Mouse (Mus musculus): ENCODE measurements around the gene Ntn1.

DNA sequence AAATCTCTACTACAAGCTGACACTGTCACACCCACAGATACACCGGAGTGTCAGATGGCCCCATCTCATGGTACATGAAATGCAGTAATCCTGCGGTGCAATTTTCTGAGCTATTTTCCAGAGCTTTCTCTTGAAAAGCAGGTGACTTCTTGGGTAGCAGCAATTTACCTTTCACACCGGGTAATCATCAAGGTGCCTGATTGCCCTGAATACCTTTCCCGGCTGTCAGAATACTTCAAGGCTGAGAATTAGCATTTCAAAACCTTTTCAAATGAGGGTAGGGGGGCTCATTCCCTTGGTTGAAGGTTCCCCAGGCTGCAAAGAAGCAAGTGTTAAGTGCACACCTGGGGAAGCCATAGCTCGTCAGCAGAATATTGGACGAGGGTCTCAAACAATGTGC lies 52.5 kb downstream of the Ntn1 start:
- TF ChIP-seq CTCF (IDR thresholded peaks at IDR 0.05; ENCODE audit: borderline replicate concordance, insufficient read depth, low read length) (no peak), POLR2A (IDR thresholded peaks at IDR 0.05; ENCODE audit: low read depth, low read length) (no peak)

Data from embryonic fibroblast, embryonic 13.5 days (primary cell).